ENCODE assay signal across 22 mouse cellular contexts in the genomic region with DNA sequence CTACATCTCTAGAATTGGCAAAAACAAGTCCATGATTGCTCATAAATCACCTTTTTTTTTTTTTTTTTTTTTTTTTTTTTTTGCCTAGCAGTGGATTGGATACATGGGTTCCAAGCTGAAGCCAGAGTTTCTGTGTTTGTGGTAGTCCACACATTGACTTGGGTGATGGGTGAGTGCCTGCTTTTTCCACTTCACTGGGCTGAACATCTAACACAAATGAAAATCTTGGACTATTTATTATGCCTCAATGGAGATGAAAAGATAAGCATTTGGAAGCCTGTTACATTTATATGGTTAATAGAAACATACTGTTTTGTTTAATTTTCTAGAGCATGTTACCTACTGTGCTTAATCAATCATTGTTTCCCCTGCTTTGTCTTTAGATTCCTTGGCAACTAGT.
DNase-seq lines count a peak whose midpoint lies in the region; ATAC-seq and TF ChIP-seq lines count a peak whose summit lies in the region.
"Had no signal": no experiment of that assay in that cellular context is flagged by ENCODE, and none has a peak within 500 bp of the region (broad histone marks: within the 10 kb centered on the region; RNA-seq: fewer than 3 reads in every experiment).

No protein-coding gene starts in this region.

- no peaks in the 10 kb centered on the region for H3K36me3 ChIP-seq in hindbrain, embryonic 16.5 days (ENCODE audit: control insufficient read depth, insufficient read depth, low read length)
- H3K36me3 ChIP-seq in hindbrain, embryonic 10.5 days = no peaks in the 10 kb centered on the region
- H3K36me3 ChIP-seq in ES-E14 (ENCODE audit: control insufficient read depth, insufficient read depth, low read length, poor library complexity, severe bottlenecking) = no peaks in the 10 kb centered on the region
- H3K36me3 ChIP-seq: embryonic facial prominence, embryonic 12.5 days; embryonic facial prominence, embryonic 15.5 days; forebrain, embryonic 15.5 days had no signal

- no peaks in the 10 kb centered on the region for H3K27me3 ChIP-seq in hindbrain, embryonic 16.5 days (replicated peaks; ENCODE audit: control insufficient read depth, insufficient read depth, low read length)
- H3K27me3 ChIP-seq in hindbrain, embryonic 10.5 days (ENCODE audit: insufficient read depth, poor library complexity, severe bottlenecking) = no peaks in the 10 kb centered on the region
- H3K27me3 ChIP-seq: embryonic facial prominence, embryonic 12.5 days; embryonic facial prominence, embryonic 15.5 days; forebrain, embryonic 15.5 days; Patski had no signal

- in situ Hi-C loops in ES-E14 (cut with MboI; ENCODE audit: low sequenced_read_pairs in 2 of 2, unreplicated experiment in 2 of 2) = no loop called here

- no peak overlapping the region for H3K4me3 ChIP-seq in hindbrain, embryonic 16.5 days (ENCODE audit: low read length)
- H3K4me3 ChIP-seq in hindbrain, embryonic 10.5 days = no peak overlapping the region
- no peak overlapping the region for H3K4me3 ChIP-seq in ES-E14 (ENCODE audit: insufficient read depth in 1 of 2, low read depth in 1 of 2, low read length in 2 of 2, poor library complexity in 1 of 2, severe bottlenecking in 1 of 2)
- H3K4me3 ChIP-seq: embryonic facial prominence, embryonic 12.5 days; embryonic facial prominence, embryonic 15.5 days; forebrain, embryonic 15.5 days; heart, adult 2 months had no signal

- H3K4me2 ChIP-seq in hindbrain, embryonic 16.5 days (ENCODE audit: low read length) = no peak overlapping the region
- H3K4me2 ChIP-seq: embryonic facial prominence, embryonic 12.5 days; embryonic facial prominence, embryonic 15.5 days; forebrain, embryonic 15.5 days; heart, embryonic 11.5 days had no signal

- DNase-seq in hindbrain, embryonic 10.5 days (ENCODE audit: low spot score) = no peak
- no peak for DNase-seq in ES-E14 (ENCODE audit: low read depth, low spot score)
- peak; percentile 85 for DNase-seq in Muller cell, postnatal 12 days (ENCODE audit: inconsistent ontology term)
- peak; percentile 12 for DNase-seq in retina, postnatal 1 day
- no peak for DNase-seq in gastrocnemius, adult 8-10 months (ENCODE audit: low spot score in 2 of 2)
- DNase-seq: adrenal gland, postnatal 10 days; adrenal gland, postnatal 36 days; cerebellum, adult 11 months; cerebellum, adult 2 months; cerebellum, adult 9-11 months; cerebellum, postnatal 25 days; gastrocnemius, postnatal 10 days; gastrocnemius, postnatal 36 days; heart, adult 2 months had no signal

- H3K9me3 ChIP-seq in hindbrain, embryonic 16.5 days (ENCODE audit: control insufficient read depth, low read length) = no peaks in the 10 kb centered on the region
- no peaks in the 10 kb centered on the region for H3K9me3 ChIP-seq in hindbrain, embryonic 10.5 days
- no peaks in the 10 kb centered on the region for H3K9me3 ChIP-seq in ES-E14 (ENCODE audit: control insufficient read depth, insufficient read depth, low read depth, low read length)
- H3K9me3 ChIP-seq: embryonic facial prominence, embryonic 12.5 days; embryonic facial prominence, embryonic 15.5 days; forebrain, embryonic 15.5 days had no signal

- no peak overlapping the region for H3K9ac ChIP-seq in hindbrain, embryonic 16.5 days (ENCODE audit: low read depth, low read length)
- H3K9ac ChIP-seq in ES-E14 (ENCODE audit: insufficient read depth, low read depth, low read length, poor library complexity, severe bottlenecking) = no peak overlapping the region
- H3K9ac ChIP-seq: embryonic facial prominence, embryonic 12.5 days; embryonic facial prominence, embryonic 15.5 days; forebrain, embryonic 15.5 days had no signal

- H3K4me1 ChIP-seq in hindbrain, embryonic 16.5 days (ENCODE audit: control insufficient read depth, insufficient read depth, low read depth, low read length) = no peaks in the 10 kb centered on the region
- no peaks in the 10 kb centered on the region for H3K4me1 ChIP-seq in hindbrain, embryonic 10.5 days (replicated peaks)
- H3K4me1 ChIP-seq in ES-E14 (ENCODE audit: control insufficient read depth in 2 of 2, insufficient read depth in 2 of 2, low read length in 2 of 2, poor library complexity in 1 of 2) = no peaks in the 10 kb centered on the region
- H3K4me1 ChIP-seq: embryonic facial prominence, embryonic 12.5 days; embryonic facial prominence, embryonic 15.5 days; forebrain, embryonic 15.5 days had no signal

- H3K27ac ChIP-seq in hindbrain, embryonic 16.5 days (ENCODE audit: low read depth, low read length) = no peak overlapping the region
- no peak overlapping the region for H3K27ac ChIP-seq in hindbrain, embryonic 10.5 days
- H3K27ac ChIP-seq in ES-E14 (ENCODE audit: insufficient read depth, low read depth, low read length, poor library complexity, severe bottlenecking) = no peak overlapping the region
- H3K27ac ChIP-seq: embryonic facial prominence, embryonic 12.5 days; embryonic facial prominence, embryonic 15.5 days; forebrain, embryonic 15.5 days; heart, adult 2 months had no signal

- ATAC-seq in hindbrain, embryonic 16.5 days = peak; percentile 64; the same call in 1 of the 2 replicates
- ATAC-seq: CD4-positive, CD25-positive, alpha-beta regulatory T cell, adult 4 months; forebrain, embryonic 15.5 days; intestine, postnatal 0 days; Patski had no signal

TF ChIP-seq in ES-E14, 5 proteins besides CTCF, POLR2A, EP300 and RAD21:
- TF ChIP-seq ZNF384 (IDR thresholded peaks at IDR 0.05; ENCODE audit: low read depth, low read length) (0 out of 2 replicates have a peak, but pooled peaks have one; percentile 14), MAFK (IDR thresholded peaks at IDR 0.05; ENCODE audit: insufficient read depth, low read depth, low read length) (no peak)

Comparison
In these comparisons a context has a peak if more than half of its experiments do, and no peak if none do; other contexts are left out.
1. DNase-seq: peak in Muller cell, postnatal 12 days (single experiment) and retina, postnatal 1 day (single experiment); none in hindbrain, embryonic 10.5 days (single experiment), ES-E14 (single experiment) and gastrocnemius, adult 8-10 months (0 of 2).